Mouse (Mus musculus) lung, postnatal 0 days (tissue): ENCODE results near the gene Adamts3.

ENCODE experiments used
- CTCF ChIP-seq: IDR thresholded peaks from 2 replicates; pipeline ENCODE4 v1.5.1; 2016; ENCODE audit warnings: antibody characterized with exemption, mild to moderate bottlenecking
- EP300 ChIP-seq: IDR thresholded peaks from 2 replicates; pipeline ENCODE4 v1.6.1; 2016; ENCODE audit warnings: antibody characterized with exemption, mild to moderate bottlenecking, control low read depth

- peak; percentile 64 for TF ChIP-seq CTCF
- no peak for TF ChIP-seq EP300
Observed at GRCm38 (mm10) chr5:89839627-89840026, 43.5 kb downstream of the Adamts3 start.
